Mouse (Mus musculus) MEL (cell line): ENCODE measurements at regions not wholly inside any gene's neighbourhood (a gene's known extent, or its start where the extent isn't known, plus 50 kb on each side); places are given as distances from the start of the nearest gene placed in this dataset.

Experiments
- CTCF ChIP-seq, 3 experiments: IDR thresholded peaks in 2 of 3; conservative IDR thresholded peaks in 1 of 3; 2 replicates each; pipeline ENCODE4 v1.5.1; 2011 to 2012; ENCODE audit warnings: low read length in 3 of 3, low read depth in 2 of 3, mild to moderate bottlenecking in 2 of 3, improper control_type of control experiment in 1 of 3, inconsistent platforms in 1 of 3, mixed read lengths in 1 of 3, moderate library complexity in 1 of 3; ENCODE audit not compliant: control insufficient read depth in 1 of 3, insufficient read depth in 1 of 3, poor library complexity in 1 of 3, severe bottlenecking in 1 of 3
- EP300 ChIP-seq, 2 experiments: IDR thresholded peaks; 2 replicates each; pipeline ENCODE4 v1.6.1; 2011; ENCODE audit warnings: improper control_type of control experiment in 2 of 2, low read length in 2 of 2, low read depth in 1 of 2, mild to moderate bottlenecking in 1 of 2
- MYB ChIP-seq: IDR thresholded peaks from 2 replicates; pipeline ENCODE4 v1.6.1; 2011; ENCODE audit warnings: mild to moderate bottlenecking, low read depth, low read length, improper control_type of control experiment
- RCOR1 ChIP-seq: IDR thresholded peaks from 2 replicates; pipeline ENCODE4 v1.6.1; 2012; ENCODE audit warnings: low read depth, mild to moderate bottlenecking, inconsistent platforms, low read length, improper control_type of control experiment
- SMC3 ChIP-seq: IDR thresholded peaks from 2 replicates; pipeline ENCODE4 v1.6.1; 2011; ENCODE audit warnings: low read depth, low read length, improper control_type of control experiment
- UBTF ChIP-seq: IDR thresholded peaks from 2 replicates; pipeline ENCODE4 v1.6.1; 2012; ENCODE audit warnings: low read depth, mild to moderate bottlenecking, inconsistent platforms, low read length, improper control_type of control experiment, moderate library complexity, borderline replicate concordance; ENCODE audit not compliant: insufficient read depth
- ZC3H11A ChIP-seq: IDR thresholded peaks from 2 replicates; pipeline ENCODE4 v1.6.1; 2012; ENCODE audit warnings: low read depth, mild to moderate bottlenecking, inconsistent platforms, low read length, improper control_type of control experiment

DNA sequence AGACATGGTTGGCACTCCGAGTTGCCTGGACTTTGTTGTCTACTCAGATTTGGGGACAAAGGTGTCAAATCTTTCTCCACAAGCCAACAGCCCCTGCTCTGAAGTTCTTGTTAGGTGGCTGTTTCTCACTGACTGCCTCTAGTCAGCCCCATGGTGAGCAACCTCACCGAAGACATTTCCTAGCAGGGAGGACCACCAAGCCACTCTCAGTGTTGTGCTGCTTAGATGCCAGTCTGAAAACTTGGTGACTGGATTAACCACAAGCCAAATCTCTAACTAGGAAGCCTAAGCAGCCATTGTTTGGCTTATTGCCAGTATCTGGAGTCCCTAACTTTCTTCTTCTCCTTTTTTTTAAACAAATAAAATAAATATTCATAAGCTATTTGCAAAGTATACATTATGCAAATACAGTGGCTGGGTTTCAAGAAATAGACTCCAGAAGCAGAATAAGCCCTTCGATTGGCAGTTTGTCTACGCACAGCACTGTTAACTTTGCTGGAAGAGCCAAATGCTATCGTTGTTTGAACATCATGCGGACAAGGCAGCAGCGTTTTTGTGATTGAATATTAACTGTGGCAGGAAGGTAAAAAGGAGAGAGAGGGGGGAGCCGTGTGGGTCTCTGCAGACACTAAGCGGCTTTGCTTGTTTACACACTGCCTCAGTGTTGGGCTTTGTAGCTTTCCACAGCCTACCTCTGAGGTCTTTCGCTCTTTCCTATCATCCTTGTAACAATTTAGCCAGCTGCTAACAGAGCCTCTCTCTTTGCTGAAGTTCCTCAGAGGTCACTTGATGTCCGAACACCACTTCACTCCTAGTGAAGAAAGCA is 257.4 kb downstream of the Disc1 start:
- TF ChIP-seq ZC3H11A, result no peak
- TF ChIP-seq MYB, result no peak
- TF ChIP-seq CTCF (IDR thresholded peaks at IDR 0.05 in 2 of 3, conservative IDR thresholded peaks at IDR 0.05 in 1 of 3; ENCODE audit: control insufficient read depth in 1 of 3, insufficient read depth in 1 of 3, low read depth in 2 of 3, low read length in 3 of 3, poor library complexity in 1 of 3, severe bottlenecking in 1 of 3), result no peak
- TF ChIP-seq SMC3, result no peak
- TF ChIP-seq RCOR1, result no peak
- no peak for TF ChIP-seq UBTF
- no peak for TF ChIP-seq EP300 (IDR thresholded peaks at IDR 0.05; ENCODE audit: low read depth in 1 of 2, low read length in 2 of 2)
